Mouse (Mus musculus) liver, adult 2 months (tissue): ENCODE measurements around the gene Acot6. TPM values are rescaled to one million over a fixed set of nuclear protein-coding genes. Genes with fewer than 3 reads are reported as not detected.

ENCODE experiments used
- DNase-seq: peaks from one replicate; pipeline ENCODE4 v3.0.0-alpha.2; 2011; ENCODE audit warnings: low read depth, low spot score; ENCODE audit errors: extremely low read depth
- H3K27ac ChIP-seq: fragments of 200-500 bp; replicated peaks from 2 replicates; pipeline ENCODE4 v1.5.1; 2012; ENCODE audit warnings: low read depth, mild to moderate bottlenecking, control low read depth, inconsistent platforms, low read length; ENCODE audit not compliant: insufficient read depth
- H3K27me3 ChIP-seq: fragments of 200-500 bp; 2 replicates; pipeline ENCODE4 v1.6.1; 2012; ENCODE audit warnings: mild to moderate bottlenecking, moderate library complexity, low read length, inconsistent platforms; ENCODE audit not compliant: control insufficient read depth, insufficient read depth
- H3K36me3 ChIP-seq: fragments of 200-500 bp; 2 replicates; pipeline ENCODE4 v1.6.1; 2012; ENCODE audit warnings: low read length, inconsistent platforms; ENCODE audit not compliant: control insufficient read depth, insufficient read depth
- H3K4me1 ChIP-seq: fragments of 200-500 bp; 2 replicates; pipeline ENCODE4 v1.6.1; 2011; ENCODE audit warnings: low read length; ENCODE audit not compliant: control insufficient read depth, insufficient read depth
- H3K4me3 ChIP-seq: fragments of 200-500 bp; 2 replicates; pipeline ENCODE4 v1.5.1; 2011; ENCODE audit warnings: low read depth, mild to moderate bottlenecking, control low read depth, low read length, moderate library complexity; ENCODE audit not compliant: insufficient read depth
- H3K79me2 ChIP-seq: fragments of 200-500 bp; 2 replicates; pipeline ENCODE4 v1.6.1; 2012; ENCODE audit warnings: inconsistent platforms, mild to moderate bottlenecking, low read length, moderate library complexity; ENCODE audit not compliant: control insufficient read depth, insufficient read depth
- H3K9ac ChIP-seq: fragments of 200-500 bp; 2 replicates; pipeline ENCODE4 v1.6.1; 2012; ENCODE audit warnings: low read depth, mild to moderate bottlenecking, control low read depth, inconsistent platforms, low read length
- CTCF ChIP-seq: fragments of 200-500 bp; IDR thresholded peaks from 2 replicates; pipeline ENCODE4 v1.5.1; 2011; ENCODE audit warnings: low read depth, low read length, control low read depth
- POLR2A ChIP-seq: fragments of 200-500 bp; IDR thresholded peaks from 2 replicates; pipeline ENCODE4 v1.6.1; 2011; ENCODE audit warnings: low read length, control low read depth; ENCODE audit not compliant: insufficient read depth; ENCODE audit errors: extremely low read depth
- WGBS: fragments of 180-500 bp; shearing (Covaris S2); methylation state at CpG from one replicate; pipeline ENCODE4 v1.1.7; 2018; 5-methylcytosine and 5-hydroxymethylcytosine counted together
- polyA plus RNA-seq: library from polyadenylated mRNA; depleted of rRNA; stranded (reverse); fragments of >200 nt; gene quantifications from 2 replicates; pipeline ENCODE4 v1.2.3, GENCODE M21; 2012
- total RNA-seq: library from RNA; depleted of rRNA; stranded (reverse); fragments of >200 nt; gene quantifications from 2 replicates; pipeline ENCODE4 v1.2.3, GENCODE M21; 2014

The Acot6 gene
- total and polyA plus RNA-seq, 2 experiments: 0.74 to 0.97 TPM

DNA sequence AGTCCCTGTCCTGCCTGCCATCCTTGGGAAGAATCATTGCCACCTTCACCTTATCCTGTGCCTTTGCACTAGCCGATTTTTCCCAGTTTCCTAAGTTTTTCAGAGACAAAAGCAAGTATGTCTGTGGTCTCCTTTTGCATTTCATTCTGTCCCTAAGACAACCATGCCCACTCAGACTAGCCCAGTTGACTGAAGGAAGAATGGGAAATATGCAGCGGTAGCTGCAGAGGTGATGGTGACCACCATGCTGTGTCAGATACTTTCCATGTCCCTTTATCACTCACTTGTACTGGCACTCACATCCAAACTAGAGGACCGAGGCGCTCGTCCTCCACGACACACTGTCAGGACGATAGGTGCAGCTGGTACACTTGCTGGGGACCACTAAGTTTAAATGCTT is 36.7 kb downstream of the Acot6 start:
- DNase-seq: no peak
- Histone ChIP-seq H3K4me1 (no peaks in the 10 kb centered on the region), H3K27me3 (no peaks in the 10 kb centered on the region), H3K9ac (no peak overlapping the region), H3K36me3 (no peaks in the 10 kb centered on the region), H3K79me2 (no peaks in the 10 kb centered on the region), H3K4me3 (no peak overlapping the region), H3K27ac (no peak overlapping the region)
- no peak for TF ChIP-seq CTCF
- TF ChIP-seq POLR2A: no peak
- WGBS: 98% methylated on average over 7 of the region's 7 CpGs

DNA sequence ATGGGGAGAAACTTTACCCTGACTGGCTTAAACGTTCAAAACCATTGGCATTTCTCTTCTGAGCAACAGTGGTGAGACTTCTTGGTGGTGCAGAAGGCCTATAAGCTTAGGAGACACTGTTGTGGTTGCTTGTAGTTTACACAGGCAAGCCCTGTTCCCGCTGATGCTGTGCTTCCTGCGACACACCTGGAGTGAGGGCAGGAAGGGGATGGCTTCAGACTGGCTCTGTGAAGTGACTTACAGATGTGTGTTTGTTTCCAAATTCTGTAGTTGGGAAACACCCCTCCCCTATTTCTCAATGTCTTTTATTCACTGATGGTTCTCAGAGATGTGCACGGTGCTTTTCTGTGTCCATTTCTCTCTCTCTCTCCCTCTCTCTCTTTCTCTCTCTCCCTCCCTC is 39.7 kb downstream of the Acot6 start:
- no peaks in the 10 kb centered on the region for H3K27me3 ChIP-seq
- WGBS: 48% methylated on average over 4 of the region's 4 CpGs
- H3K79me2 ChIP-seq: no peaks in the 10 kb centered on the region
- H3K36me3 ChIP-seq: no peaks in the 10 kb centered on the region
- no peak for TF ChIP-seq CTCF
- TF ChIP-seq POLR2A: no peak
- no peak overlapping the region for H3K4me3 ChIP-seq
- H3K27ac ChIP-seq: no peak overlapping the region
- DNase-seq: no peak
- no peaks in the 10 kb centered on the region for H3K4me1 ChIP-seq
- no peak overlapping the region for H3K9ac ChIP-seq

DNA sequence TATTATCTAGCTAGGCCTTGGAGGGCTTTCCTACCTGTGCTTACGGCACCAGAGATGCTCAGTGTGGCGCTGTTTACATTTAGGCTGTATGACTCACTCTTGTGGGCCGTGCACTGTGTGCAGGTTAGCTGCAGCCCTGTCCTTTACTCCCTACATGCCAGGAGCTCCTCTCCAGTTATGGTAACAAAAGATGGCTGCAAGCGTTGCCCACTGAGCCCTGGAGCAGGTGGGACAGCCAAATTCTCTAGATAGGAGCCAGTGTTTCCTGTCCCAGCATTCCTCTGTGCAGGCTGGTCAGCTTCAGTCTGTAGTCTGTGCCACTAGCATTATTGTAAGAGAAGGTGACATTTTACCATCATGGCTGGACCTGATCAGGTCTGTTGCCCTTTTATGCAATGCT is 40.8 kb downstream of the Acot6 start:
- no peaks in the 10 kb centered on the region for H3K27me3 ChIP-seq
- no peaks in the 10 kb centered on the region for H3K36me3 ChIP-seq
- H3K27ac ChIP-seq: no peak overlapping the region
- TF ChIP-seq CTCF: no peak
- TF ChIP-seq POLR2A: no peak
- WGBS: 89% methylated on average over 4 of the region's 4 CpGs
- no peaks in the 10 kb centered on the region for H3K79me2 ChIP-seq
- no peak for DNase-seq
- no peaks in the 10 kb centered on the region for H3K4me1 ChIP-seq
- no peak overlapping the region for H3K9ac ChIP-seq
- no peak overlapping the region for H3K4me3 ChIP-seq

DNA sequence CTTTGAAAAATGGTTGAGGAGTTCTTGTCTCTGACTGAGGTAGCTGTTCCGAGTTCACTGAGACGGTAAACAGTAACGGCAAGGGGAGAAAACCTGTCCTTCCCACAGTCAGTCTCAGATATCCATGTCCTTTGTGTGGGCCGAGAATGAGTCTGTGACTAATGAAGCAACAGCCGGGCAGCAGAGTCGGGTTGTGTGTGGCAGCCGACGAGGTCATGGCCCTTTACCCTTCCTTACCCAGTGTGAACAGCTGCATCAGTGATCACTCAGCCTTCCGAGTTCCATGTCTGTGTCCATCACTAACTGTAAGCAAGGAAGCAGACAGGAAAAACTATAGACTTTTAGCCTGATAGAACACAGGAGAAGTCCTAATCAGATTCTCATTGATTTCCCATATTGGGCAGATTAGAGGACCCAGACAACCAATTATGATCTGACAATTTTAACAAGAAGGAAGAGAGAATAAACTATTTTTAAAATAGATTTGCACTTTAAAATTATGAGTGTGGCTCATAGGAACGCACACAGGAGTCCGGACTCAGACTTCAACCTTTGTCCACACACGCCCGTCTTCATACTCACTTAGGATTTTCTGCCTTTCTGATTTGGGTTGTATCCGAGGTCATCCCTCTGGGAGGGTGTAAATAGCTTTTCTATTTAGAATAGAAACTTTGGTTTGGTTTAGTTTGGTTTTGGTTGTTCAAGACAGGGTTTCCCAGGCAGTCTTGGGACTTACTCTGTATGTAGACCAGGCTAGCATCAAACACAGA is 42.0 kb downstream of the Acot6 start:
- no peaks in the 10 kb centered on the region for H3K27me3 ChIP-seq
- WGBS: 78% methylated on average over 14 of the region's 14 CpGs
- H3K79me2 ChIP-seq: no peaks in the 10 kb centered on the region
- no peak overlapping the region for H3K9ac ChIP-seq
- no peaks in the 10 kb centered on the region for H3K36me3 ChIP-seq
- no peak for TF ChIP-seq CTCF
- no peak for TF ChIP-seq POLR2A
- H3K4me1 ChIP-seq: no peaks in the 10 kb centered on the region
- no peak overlapping the region for H3K4me3 ChIP-seq
- DNase-seq: no peak
- no peak overlapping the region for H3K27ac ChIP-seq

DNA sequence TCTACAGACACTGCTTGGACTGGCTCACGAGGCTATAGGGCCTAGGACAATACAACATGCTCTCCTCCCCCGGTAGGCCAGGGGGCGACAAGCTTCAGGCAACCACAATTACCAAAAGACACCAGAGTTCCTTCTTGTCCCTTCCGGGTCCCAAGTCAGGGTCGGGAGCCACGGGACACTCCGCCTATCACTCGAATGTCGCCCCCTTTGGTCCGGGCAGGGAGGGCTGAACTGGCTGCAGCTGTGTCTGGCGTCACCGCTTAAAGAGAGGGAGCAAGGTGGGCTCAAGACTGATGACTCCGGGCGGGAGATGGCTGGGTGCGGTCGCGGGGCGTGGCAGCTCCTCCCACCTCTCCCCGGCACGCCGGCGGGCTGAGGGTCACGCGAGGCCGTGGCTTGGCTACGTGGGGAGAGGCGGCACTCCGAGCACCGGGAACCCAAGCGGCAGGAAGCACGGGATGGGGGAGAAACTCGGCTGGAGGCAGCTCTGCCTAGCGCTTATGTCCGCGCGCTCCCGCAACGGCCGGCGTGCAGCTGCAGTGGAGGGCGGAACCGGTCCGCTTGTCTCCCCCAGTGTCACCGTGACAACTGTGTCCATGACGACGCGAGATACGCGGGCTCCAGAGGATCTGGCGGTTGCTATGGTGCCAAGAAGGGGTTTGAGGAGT is 47.6 kb downstream of the Acot6 start, which contains the start of gene Pnma1:
Gene Pnma1, minus strand, starts transcription at position 536 of the 668 bp plus-strand sequence.
- TF ChIP-seq CTCF: peak; percentile 46; the same call in 1 of the 2 replicates
- no peak for TF ChIP-seq POLR2A
- Histone ChIP-seq H3K27me3 (no peaks in the 10 kb centered on the region), H3K4me3 (peak within 1 kb of the TSS; percentile 59), H3K4me1 (no peaks in the 10 kb centered on the region), H3K36me3 (peaks cover 10% of the 10 kb centered on the region), H3K79me2 (no peaks in the 10 kb centered on the region), H3K9ac (peak within 1 kb of the TSS; percentile 6; the same call in 1 of the 2 replicates), H3K27ac (no peak within 1 kb of the TSS)
- DNase-seq: no peak
- WGBS: 58% methylated on average over 50 of the region's 50 CpGs

DNA sequence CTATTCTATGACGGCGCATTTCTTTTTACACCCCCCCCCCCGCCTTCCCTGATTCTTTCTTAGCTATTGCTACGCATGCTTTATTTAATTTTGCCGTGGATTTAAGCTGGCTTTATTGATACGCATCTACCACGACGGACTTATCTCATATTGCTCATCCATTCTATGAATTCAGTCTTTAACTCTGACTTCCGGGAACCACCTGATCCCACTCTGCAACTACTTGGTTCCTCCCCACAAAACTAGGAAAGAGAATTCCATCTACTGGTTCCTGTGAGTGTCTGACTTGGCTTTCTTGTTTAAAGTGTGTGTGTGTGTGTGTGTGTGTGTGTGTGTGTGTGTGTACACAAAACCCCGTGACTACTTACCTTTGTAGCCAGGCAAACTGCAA is 48.2 kb downstream of the Acot6 start:
- no peak overlapping the region for H3K27ac ChIP-seq
- H3K27me3 ChIP-seq: no peaks in the 10 kb centered on the region
- no peak for DNase-seq
- WGBS: 66% methylated on average over 10 of the region's 10 CpGs
- no peak overlapping the region for H3K9ac ChIP-seq
- no peaks in the 10 kb centered on the region for H3K79me2 ChIP-seq
- peaks cover 10% of the 10 kb centered on the region for H3K36me3 ChIP-seq
- no peak overlapping the region for H3K4me3 ChIP-seq
- no peaks in the 10 kb centered on the region for H3K4me1 ChIP-seq
- TF ChIP-seq POLR2A (no peak), CTCF (no peak)
